Mouse (Mus musculus): ENCODE data around the gene Apol8. TPM values are rescaled to one million over a fixed set of nuclear protein-coding genes. Genes with fewer than 3 reads are reported as not detected.

Apol8 gene
- total and polyA plus RNA-seq, 3 experiments, result 0.14 to 0.15 TPM; not detected in 1

DNA sequence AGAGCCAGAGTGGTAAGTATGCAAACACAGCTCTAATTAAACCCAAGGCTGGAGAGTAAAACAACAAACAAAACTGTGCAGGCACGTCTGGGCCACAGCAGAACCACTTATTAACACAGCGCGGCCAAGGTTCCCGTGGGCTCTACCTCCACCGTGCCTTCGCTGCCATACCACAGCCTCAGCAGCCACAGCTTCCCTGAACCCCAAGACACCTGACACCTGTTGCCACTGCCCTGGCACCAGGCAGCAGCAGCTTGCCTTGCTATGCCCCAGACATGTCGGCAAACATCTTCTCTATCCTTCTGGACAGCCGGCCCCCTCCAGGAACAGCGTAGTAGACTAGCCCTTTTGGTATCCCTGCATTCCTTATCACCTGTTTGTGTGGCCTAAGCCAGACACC lies 48.1 kb upstream of the Apol8 start:
- no peak for TF ChIP-seq ZC3H11A (IDR thresholded peaks at IDR 0.05; ENCODE audit: low read depth, low read length)
- TF ChIP-seq CHD1 (IDR thresholded peaks at IDR 0.05; ENCODE audit: low read depth, low read length), result no peak
- no peak for TF ChIP-seq E2F4 (IDR thresholded peaks at IDR 0.05; ENCODE audit: insufficient replicate concordance, low read depth, low read length)
- TF ChIP-seq MEF2A (IDR thresholded peaks at IDR 0.05; ENCODE audit: borderline replicate concordance, low read depth, low read length), result no peak
- TF ChIP-seq MAZ (IDR thresholded peaks at IDR 0.05; ENCODE audit: low read depth, low read length), result no peak
- no peak for TF ChIP-seq CTCF (conservative IDR thresholded peaks at IDR 0.05 in 1 of 2, IDR thresholded peaks at IDR 0.05 in 1 of 2; ENCODE audit: low read depth in 2 of 2, low read length in 2 of 2)
- Histone ChIP-seq H3K36me3 (replicated peaks in 1 of 2; ENCODE audit: control insufficient read depth in 1 of 2, insufficient read depth in 1 of 2, low read length in 1 of 2) (peaks cover 81 to 89% of the 10 kb centered on the region in 2 experiments), H3K4me3 (replicated peaks in 1 of 3; ENCODE audit: low read depth in 2 of 3, low read length in 2 of 3, poor library complexity in 1 of 3) (no peak overlapping the region), H3K27me3 (replicated peaks) (no peaks in the 10 kb centered on the region), H3K4me2 (ENCODE audit: insufficient read depth, low read depth, poor library complexity, severe bottlenecking) (no peak overlapping the region), H3K9me3 (replicated peaks; ENCODE audit: low read length) (no peaks in the 10 kb centered on the region), H3K27ac (ENCODE audit: insufficient read depth, low read depth) (peak overlapping the region; percentile 51), H3K4me1 (ENCODE audit: control insufficient read depth in 1 of 2, insufficient read depth in 2 of 2) (peaks cover 45 to 99% of the 10 kb centered on the region in 2 experiments), H3K9ac (ENCODE audit: insufficient read depth, low read depth) (no peak overlapping the region), H3K79me2 (replicated peaks; ENCODE audit: control insufficient read depth, extremely low read depth, insufficient read depth, poor library complexity, severe bottlenecking) (peaks cover 74% of the 10 kb centered on the region)
- dilution Hi-C loops (cut with MboI; ENCODE audit: extremely low pct_ligation_motif_present, extremely low pct_unique_long_range_greater_than_20kb, low sequenced_read_pairs) (no loop called here), in situ Hi-C loops (cut with MboI; ENCODE audit: low pct_ligation_motif_present, low pct_unique_long_range_greater_than_20kb, low sequenced_read_pairs) (no loop called here)
- DNase-seq (ENCODE audit: extremely low read depth), result no peak

DNA sequence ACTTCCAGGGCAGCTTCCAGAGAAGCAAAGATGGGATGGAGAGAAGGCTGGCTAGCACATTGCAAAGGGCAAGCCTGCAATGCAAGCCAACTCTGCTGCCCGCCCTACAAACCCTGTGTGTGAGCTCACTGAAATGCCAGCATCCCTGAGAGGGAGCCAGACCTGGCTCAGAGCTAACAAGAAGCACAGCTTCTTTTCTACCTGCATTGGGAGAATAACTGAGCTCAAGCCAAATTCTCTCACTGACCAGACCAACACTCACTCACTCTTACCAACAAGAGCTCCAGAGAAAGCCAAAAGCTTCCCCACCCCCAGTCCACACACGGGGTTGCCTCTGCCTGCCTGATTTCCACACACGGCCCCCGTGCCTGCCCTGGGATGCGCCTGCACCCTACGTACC lies 47.7 kb upstream of the Apol8 start:
- TF ChIP-seq RCOR1 (conservative IDR thresholded peaks at IDR 0.05; ENCODE audit: low read depth, low read length) (no peak), MAZ (IDR thresholded peaks at IDR 0.05; ENCODE audit: low read depth, low read length) (no peak), HCFC1 (IDR thresholded peaks at IDR 0.05; ENCODE audit: low read depth, low read length) (no peak), PAX5 (IDR thresholded peaks at IDR 0.05; ENCODE audit: low read length) (no peak), ELF1 (IDR thresholded peaks at IDR 0.05; ENCODE audit: low read depth, low read length) (no peak), NELFE (IDR thresholded peaks at IDR 0.05; ENCODE audit: low read depth, low read length) (no peak), E2F4 (IDR thresholded peaks at IDR 0.05; ENCODE audit: insufficient replicate concordance, low read depth, low read length) (no peak), CHD1 (IDR thresholded peaks at IDR 0.05; ENCODE audit: low read depth, low read length) (no peak), JUND (conservative IDR thresholded peaks at IDR 0.05; ENCODE audit: low read depth, low read length) (no peak), TBP (conservative IDR thresholded peaks at IDR 0.05; ENCODE audit: low read depth, low read length) (no peak), SMC3 (IDR thresholded peaks at IDR 0.05; ENCODE audit: low read depth, low read length) (no peak), NRF1 (IDR thresholded peaks at IDR 0.05; ENCODE audit: low read depth, low read length) (no peak), POLR2A (IDR thresholded peaks at IDR 0.05; ENCODE audit: low read depth, low read length) (no peak), GABPA (IDR thresholded peaks at IDR 0.05; ENCODE audit: insufficient replicate concordance, low read depth, low read length) (no peak), USF1 (IDR thresholded peaks at IDR 0.05; ENCODE audit: low read depth, low read length) (no peak), SIN3A (IDR thresholded peaks at IDR 0.05; ENCODE audit: low read length) (no peak), IRF4 (IDR thresholded peaks at IDR 0.05; ENCODE audit: low read depth, low read length) (no peak), ZNF384 (IDR thresholded peaks at IDR 0.05; ENCODE audit: low read depth, low read length) (no peak), MXI1 (IDR thresholded peaks at IDR 0.05; ENCODE audit: low read depth, low read length) (no peak)
- Histone ChIP-seq H3K4me1 (ENCODE audit: control insufficient read depth in 1 of 2, insufficient read depth in 2 of 2) (peaks cover 50 to 99% of the 10 kb centered on the region in 2 experiments), H3K36me3 (replicated peaks in 1 of 2; ENCODE audit: control insufficient read depth in 1 of 2, insufficient read depth in 1 of 2, low read length in 1 of 2) (peaks cover 80 to 89% of the 10 kb centered on the region in 2 experiments)

More for the DNA sequence above, 47.7 kb upstream of the Apol8 start:
- Histone ChIP-seq H3K4me3 (replicated peaks in 1 of 3; ENCODE audit: low read depth in 2 of 3, low read length in 2 of 3, poor library complexity in 1 of 3) (no peak overlapping the region), H3K79me2 (replicated peaks; ENCODE audit: control insufficient read depth, extremely low read depth, insufficient read depth, poor library complexity, severe bottlenecking) (peaks cover 74% of the 10 kb centered on the region), H3K27ac (ENCODE audit: insufficient read depth, low read depth) (no peak overlapping the region), H3K9me3 (replicated peaks; ENCODE audit: low read length) (no peaks in the 10 kb centered on the region), H3K4me2 (ENCODE audit: insufficient read depth, low read depth, poor library complexity, severe bottlenecking) (no peak overlapping the region), H3K27me3 (replicated peaks) (no peaks in the 10 kb centered on the region), H3K9ac (ENCODE audit: insufficient read depth, low read depth) (no peak overlapping the region)
- DNase-seq (ENCODE audit: extremely low read depth), result no peak
- in situ Hi-C loops (cut with MboI; ENCODE audit: low pct_ligation_motif_present, low pct_unique_long_range_greater_than_20kb, low sequenced_read_pairs), result no loop called here
- dilution Hi-C loops (cut with MboI; ENCODE audit: extremely low pct_ligation_motif_present, extremely low pct_unique_long_range_greater_than_20kb, low sequenced_read_pairs), result no loop called here

All from CH12.LX (cell line).